Mouse (Mus musculus) mouse embryonic stem cell (cell line): ENCODE results near the gene Gm4871.
"Not testable (repeated sequence)": the region's sequence is repeated elsewhere in the genome, so short reads cannot be mapped to it uniquely, and the experiment has no call there.

ENCODE experiments used
- in situ Hi-C, 2 experiments: fragments of 300-500 bp; cut with MboI; formaldehyde crosslinking; loops; 1 replicate in 1 of 2; 3 replicates in 1 of 2; pipeline ENCODE4 v1.14.3; 2019 to 2020; ENCODE audit warnings: low sequenced_read_pairs in 2 of 2, low pct_unique_long_range_greater_than_20kb in 1 of 2, mixed read lengths in 1 of 2; ENCODE audit not compliant: unreplicated experiment in 1 of 2

The Gm4871 gene

DNA sequence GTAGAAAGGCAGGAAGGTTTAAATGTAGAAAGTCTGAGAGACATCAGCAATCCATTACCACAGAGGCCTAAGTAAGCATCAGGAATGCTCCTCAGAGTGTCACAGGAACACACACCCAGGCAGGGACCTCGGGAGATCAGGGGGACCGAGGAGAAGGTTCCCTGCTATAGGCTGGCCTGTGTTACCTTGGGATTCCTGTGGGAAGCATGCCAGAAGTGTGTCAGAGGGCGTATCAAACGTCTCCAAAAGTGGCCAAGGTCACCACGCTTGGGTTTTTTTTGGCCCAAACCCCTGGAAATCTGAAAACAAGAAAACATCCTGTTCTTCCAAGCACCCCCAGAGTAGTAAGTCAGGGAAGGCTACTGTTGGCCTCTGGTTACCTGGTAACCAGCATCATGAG is at the start of gene Gm4871:
Gene Gm4871 (minus strand): TSS at position 364 of the 400 bp plus-strand sequence.
- in situ Hi-C loops: not testable (repeated sequence)

DNA sequence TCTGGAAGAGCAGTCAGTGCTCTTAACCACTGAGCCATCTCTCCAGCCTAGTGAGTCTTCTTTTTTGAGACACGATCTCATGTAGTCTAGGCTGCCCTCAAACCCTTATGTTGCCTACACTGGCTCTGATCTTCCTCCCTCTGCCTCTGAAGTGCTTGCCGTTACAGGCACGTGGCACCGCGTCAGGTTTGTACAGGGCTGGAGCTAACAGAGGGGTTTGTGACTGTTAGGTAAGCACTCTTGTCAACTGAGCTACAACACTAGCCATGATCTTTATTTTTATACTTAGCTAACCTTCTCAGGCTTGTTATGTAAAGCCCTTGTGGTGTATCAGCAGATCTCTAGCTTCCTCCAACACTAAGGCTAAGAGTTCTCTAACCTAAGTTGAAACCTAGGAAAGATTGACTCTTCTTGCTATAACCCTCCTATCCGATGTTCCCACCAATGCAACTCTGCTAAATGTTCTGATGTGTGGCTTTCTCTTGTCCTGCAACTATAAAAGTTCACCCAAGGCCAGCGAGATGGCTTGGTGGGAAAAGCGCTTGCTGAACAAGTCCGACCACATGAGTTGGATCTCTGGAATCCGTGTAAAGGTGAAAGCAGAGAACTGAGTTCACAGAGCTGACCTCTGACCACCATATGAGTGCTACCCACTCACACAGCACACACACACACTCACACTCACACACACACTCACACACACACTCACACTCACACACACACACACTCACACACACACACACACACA is 49.5 kb upstream of the Gm4871 start:
- in situ Hi-C loops: no loop called here

DNA sequence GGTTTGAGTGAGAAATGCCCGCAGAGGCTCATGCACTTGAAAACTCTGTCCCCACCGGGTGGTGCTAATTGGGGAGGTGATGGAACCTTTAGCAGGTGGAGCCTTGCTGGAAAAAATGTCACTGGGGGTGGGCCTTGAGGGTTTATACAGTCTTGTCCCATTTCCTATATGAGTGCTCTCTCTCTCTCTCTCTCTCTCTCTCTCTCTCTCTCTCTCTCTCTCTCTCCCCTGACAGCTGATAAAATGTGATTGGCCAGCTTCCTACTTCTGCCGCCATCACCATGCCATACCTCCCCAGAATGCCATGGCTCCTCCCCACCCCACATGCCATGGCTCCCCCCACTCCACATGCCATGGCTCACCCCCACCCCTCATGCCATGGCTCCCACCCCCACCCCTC is 42.5 kb upstream of the Gm4871 start:
- in situ Hi-C loops: no loop called here

DNA sequence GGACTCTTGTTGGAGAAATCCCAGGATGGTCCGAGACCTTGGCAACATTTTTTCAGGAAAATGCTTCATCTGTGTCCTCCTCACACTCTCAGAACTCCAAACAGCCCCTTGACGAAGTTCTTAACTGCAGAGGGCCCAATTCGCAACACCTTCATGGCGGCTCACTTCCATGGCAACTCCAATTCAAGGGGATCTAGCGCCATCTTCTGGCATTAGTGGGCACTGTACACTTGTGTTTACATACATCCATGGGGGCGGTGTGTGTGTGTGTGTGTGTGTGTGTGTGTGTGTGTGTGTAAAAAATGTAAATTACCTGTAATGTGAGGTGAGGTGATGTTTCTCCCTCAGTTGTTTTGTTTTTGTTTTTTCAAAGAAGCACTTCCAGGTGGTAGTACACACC is 38.8 kb upstream of the Gm4871 start:
- in situ Hi-C loops: loop anchor here in 1 of 2 experiments (5.0 kb wide), 2 partner anchors 34 to 74 kb away; no protein-coding TSS in a partner anchor

DNA sequence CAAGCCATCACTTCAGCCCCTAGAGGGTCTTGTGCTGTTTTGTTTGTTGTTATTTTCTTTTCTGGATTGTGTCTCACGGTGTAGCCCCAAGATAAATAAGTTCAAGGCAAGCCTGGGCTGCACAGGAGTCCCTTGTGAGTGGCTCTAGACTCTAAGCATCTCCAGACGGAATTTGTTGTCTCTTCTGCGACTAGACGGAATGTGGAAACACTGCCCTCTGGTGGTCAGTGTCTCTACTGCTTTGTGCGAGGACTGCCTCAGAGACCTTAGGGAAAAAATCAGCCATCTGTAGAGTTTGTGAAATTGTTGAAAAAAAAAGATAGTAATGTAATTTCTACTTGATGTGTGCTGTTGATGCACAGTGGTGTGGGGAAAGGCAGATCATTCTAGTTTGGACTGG is 37.2 kb upstream of the Gm4871 start:
- in situ Hi-C loops: loop anchor here in 1 of 2 experiments (5.0 kb wide), 2 partner anchors 32 to 72 kb away; no protein-coding TSS in a partner anchor

DNA sequence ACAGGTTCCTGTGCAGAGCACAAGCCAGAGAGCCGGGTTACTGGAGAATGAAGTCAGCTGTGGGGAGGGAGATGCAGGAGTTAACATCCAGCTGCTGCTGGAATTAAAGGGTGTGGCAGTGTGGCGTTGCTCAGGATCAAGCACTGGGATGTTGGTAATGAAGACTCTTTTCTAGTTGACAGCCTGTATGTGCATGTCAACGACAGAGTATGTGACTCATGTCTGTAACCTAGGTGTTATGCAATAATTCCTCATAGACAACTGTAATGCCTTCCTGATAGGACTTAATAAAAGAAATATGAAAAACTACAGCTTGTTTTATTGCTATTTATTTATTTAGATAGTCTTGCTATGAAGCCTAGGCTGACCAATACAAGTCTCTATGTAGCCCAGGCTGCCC is 36.3 kb upstream of the Gm4871 start:
- in situ Hi-C loops: no loop called here

DNA sequence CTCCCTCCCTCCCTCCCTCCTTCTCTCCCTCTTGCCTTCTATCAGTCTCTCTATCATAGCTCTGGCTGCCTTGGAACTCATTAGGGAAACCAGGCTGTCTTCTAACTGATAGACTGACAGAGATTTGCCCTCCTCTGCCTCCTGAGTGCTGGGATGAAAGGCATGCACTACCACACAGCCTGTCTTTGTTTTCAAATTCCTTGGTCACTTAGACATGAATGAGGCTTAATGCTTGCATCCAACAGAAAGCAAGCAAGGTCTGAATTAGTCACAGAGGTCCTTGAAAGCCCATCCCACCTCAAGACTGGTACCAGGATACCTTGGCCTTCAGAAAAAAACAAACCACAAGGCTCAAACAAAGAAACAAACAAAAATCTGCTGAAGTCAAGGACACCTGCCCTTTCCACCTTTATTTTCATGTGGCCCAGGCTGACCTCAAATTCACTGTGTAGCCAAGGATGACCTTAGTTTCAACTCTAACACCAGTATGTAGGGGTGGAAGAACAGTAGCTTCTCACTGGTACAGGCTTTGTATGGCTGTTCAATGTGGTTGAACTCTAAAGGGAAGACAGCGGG is 32.3 kb upstream of the Gm4871 start:
- in situ Hi-C loops: no loop called here

DNA sequence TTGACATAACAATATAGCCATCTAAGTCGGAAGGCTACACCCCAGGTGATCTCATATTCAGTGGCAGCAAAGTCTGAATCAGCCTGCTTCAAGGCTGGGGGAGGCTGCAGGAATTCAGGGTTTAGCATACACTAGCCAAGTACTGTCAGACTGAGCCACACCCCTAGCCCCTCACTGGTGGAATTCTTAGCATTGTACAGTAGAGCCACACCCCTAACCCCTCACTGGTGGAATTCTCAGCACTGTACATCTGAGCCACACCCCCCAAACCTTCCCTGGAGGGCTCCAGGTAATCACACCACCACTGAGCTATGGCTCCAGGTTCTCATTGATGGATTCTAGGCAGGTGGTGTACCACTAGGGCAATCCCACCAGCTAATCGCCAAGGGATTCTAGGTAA is 27.0 kb upstream of the Gm4871 start:
- in situ Hi-C loops: no loop called here

DNA sequence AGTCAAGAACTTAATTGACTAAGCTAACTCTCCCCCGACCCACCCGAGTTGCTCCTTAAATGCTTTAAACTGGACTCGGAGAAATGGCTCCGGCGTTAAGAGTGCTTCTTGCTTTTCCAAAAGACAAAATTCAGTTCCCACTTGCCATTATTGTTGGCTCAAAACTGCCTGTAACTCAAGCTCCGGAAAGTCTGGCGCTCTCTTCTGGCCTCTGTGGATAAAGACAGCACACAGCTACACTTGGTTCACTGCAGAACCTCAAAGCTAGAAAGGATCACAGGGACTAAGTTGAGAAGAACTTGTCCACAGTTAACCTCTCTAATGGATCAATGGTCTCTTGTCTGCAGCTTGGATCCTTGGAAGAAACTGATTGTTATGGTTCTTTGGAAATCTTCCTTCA is 26.2 kb upstream of the Gm4871 start:
- in situ Hi-C loops: no loop called here

DNA sequence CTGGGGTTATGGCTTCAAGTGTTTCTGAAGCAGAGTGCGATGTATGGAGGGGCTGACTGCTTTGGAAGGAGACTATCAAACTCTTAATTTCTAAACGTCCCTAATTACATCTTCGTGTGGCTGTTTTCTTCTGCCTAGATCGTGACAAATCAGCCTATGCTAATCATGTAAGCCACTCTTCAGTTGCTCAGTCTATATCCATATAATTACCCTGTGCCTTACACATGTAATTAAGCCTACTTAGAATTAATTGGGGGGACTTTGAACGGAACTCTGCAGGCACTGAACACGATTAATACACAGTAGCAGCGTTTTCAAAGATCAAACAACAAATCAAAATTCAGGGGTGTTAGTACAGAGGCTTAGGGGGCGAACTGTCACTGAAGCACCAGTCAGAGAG is 25.4 kb upstream of the Gm4871 start:
- in situ Hi-C loops: no loop called here

DNA sequence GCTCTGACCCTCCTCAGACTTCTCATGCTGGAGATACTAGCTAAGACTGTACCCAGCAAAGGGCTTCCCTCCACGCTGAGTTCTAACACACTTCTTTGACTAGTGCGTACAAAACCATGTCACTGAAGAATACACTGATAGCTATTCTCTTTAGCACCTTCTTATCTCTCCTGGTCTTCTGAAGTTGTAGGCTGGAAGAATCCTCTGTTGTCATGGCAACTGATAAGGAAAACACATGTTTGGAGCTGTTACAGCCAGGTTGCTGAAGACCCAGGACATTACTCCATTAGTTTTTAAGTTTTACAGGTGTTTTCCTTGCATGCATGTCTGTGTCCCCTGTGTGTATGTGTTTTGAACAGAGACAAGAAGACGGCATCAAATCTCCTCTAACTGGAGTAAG is 21.6 kb upstream of the Gm4871 start:
- in situ Hi-C loops: not testable (repeated sequence)

DNA sequence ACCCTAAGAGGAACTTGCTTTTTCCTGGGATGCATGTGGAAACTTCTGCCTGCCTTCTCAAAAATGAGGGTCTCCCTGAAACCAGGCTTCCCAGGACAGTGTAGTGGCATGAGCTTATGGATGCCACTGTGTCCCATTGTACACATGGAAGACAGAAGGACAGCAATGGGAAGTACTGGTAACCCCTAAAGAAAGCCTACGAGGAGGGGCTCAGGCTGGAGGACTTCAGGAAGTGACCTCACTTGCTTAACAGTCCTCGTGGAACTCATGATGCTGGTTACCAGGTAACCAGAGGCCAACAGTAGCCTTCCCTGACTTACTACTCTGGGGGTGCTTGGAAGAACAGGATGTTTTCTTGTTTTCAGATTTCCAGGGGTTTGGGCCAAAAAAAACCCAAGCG is 10.1 kb upstream of the Gm4871 start, which contains the start of gene 1700018F24Rik:
Gene 1700018F24Rik (plus strand): TSS at position 301 of the 400 bp plus-strand sequence.
- in situ Hi-C loops: not testable (repeated sequence)

DNA sequence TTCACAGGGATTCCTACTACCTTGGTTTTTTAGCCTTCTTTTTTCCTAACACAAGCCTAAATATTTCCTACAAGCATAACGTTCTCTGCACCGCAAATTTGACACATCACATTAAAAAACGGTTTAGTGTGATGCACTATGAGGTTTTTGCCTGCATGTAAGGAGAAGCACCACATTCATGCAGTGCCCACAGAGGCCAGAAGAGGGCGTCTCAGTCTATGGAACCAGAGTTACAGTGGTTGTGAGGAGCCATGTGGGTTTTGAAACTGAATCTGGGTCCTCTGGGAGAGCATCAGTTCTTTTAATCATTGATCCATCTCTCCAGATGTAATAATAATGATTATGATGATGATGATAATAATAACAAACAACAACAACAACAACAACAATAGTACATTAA is 9.1 kb upstream of the Gm4871 start:
- in situ Hi-C loops: no loop called here

DNA sequence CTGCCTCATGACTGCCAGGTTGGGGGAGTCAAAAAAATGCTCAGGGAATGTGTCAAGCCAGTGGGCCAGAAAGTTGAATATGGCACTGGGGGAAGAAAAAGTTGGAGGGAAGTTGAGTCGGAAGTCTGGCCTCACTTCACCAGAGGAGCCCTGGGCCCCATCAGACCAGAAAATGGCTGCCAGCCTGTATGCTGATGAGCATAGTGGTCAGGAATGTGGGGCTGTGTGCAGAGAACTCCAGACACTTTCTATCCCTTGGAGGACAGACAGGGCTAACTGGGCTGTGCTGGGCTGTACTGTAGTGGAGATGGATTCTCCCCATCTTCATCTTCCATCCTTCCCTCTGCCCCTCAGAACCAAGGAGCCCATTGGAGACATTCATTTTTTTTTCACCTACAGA is 2.1 kb downstream of the Gm4871 start:
- in situ Hi-C loops: not testable (repeated sequence)

DNA sequence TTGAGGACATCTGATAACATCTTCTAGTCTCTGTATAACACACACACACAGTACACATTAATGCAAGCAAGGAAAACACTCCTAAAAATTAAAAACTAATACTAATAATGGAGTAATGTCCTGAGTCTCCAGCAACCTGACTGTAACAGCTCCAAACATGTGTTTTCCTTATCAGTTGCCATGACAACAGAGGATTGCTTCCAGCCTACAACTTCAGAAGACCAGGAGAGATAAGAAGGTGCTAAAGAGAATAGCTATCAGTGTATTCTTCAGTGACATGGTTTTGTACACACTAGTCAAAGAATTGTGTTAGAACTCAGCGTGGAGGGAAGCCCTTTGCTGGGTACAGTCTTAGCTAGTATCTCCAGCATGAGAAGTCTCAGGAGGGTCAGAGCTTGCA is 11.8 kb downstream of the Gm4871 start:
- in situ Hi-C loops: not testable (repeated sequence)

DNA sequence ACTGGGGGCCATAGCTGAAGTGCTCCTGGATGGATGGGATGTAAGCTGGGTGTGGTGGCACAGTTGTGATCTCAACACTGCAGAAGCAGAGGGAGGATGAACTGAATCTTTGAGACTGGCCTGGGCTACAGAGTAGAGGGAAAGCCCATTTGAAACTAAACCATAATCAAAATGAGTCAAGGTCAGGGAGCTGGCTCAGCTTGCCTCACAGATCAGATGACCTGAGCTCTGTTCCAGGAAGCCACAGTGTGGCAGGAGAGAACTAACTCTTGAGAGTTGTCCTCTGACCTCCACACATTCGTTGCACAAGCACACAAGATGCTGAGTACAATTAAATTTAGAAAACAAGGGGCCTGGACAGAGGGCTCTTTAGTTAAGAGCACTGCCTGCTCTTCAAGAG is 12.3 kb downstream of the Gm4871 start:
- in situ Hi-C loops: not testable (repeated sequence)

DNA sequence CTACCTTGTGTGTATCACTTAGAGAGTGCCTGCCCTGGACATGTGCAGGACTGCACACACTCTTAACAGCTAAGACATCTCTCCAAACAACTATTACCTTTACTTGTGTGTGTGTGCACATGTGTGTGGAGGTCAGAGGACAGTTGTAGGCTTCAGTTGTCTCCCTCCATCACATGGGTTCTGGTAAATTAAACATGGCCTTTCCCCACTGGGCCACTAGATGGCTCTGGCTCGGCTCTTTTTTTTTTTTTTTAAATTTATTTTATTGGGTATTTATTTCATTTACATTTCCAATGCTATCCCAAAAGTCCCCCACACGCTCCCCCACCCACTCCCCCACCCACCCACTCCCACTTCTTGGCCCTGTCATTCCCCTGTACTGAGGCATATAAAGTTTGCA is 15.8 kb downstream of the Gm4871 start:
- in situ Hi-C loops: not testable (repeated sequence)

DNA sequence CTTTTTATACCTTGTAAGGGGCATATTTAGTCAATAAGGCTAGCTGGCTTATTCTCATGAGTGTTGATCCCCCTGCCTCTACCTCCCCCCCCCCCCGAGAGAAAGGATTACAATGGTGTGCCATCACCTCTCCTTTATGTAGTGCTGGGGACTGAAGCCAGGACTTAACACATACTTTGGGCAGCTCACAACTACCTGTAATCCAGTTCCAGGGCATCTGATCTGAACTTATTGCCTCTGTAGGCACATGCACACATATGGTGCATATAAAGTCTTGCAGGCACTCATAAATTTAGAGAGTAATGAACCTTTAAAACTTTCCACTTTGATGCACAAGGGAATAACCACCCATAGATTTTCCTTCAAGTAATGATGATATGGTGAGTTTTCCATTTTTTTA is 18.3 kb downstream of the Gm4871 start:
- in situ Hi-C loops: no loop called here

DNA sequence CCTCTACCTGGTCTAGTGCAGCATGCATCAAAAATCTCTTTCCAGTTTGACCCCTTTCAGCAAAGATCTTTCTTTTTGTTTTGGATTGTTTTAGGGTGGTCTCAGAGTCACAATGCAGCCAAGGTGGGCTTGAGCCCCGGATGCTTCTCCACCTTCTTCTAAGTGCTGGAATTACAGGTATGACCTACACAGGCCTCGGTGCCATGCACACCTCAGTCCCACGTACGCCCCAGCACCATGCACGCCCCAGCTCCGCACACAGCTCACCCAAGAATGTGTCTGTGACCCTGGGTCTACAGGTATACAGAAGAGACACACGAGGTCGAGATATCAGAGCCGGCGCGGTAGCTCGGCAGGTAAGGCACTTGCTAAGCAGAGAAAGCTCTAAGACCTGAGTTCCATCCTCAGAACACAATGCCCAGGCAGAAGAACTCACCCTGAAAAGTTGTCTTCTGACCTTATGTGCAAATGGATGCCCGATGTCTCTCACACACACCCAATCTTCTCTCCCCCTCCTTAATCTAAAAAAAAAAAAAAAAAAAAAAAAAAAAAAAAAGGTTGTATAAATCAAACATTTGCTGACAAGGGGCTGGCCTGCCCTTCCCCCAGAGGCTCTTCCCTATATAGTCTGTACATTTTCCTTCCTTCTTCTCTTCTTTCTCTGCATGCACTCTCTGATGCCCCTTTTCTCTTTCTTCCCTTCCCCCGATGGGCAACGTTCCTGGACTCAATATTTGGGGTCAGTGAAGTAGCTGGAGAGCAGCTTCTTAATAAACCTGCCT is 23.5 kb downstream of the Gm4871 start:
- in situ Hi-C loops: no loop called here
